In the genomic region with DNA sequence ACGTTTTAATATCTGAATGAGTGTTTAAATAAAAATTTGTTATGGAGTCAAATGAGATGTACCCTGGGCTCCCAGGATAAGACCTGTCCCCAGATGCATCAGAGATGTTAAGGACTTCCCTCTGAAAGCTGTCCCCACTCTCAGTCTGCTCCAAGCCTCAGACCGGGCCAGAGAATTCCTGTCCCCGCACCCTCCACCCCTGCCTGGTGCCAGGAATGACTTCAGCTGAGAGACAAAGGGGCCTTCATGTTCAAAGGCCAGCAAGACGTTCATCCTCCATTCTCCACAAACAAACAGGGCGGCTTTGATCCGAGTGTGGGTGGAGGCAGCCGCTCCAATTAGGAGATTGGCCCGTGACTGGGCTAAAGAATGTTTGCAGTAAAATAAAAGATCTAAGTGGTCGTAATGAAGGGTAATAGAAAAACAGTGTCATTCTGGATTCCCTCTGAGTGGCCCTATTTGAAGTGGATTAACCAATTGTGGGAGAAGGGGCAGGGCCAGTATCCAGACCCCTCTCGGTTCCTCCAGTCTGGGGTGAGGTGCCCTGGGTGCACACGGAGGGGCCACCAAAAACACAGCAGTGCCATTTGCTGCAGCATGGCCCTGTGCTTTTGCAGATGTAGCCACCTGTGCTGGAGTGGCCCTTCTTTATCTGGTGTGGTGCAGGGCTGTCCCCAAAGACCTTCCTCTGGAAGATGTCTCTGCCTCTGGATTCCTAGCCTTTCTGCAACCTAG, we compare ENCODE assay signal across 9 mouse cellular contexts. TPM values are rescaled to one million over a fixed set of nuclear protein-coding genes. Genes with fewer than 3 reads are reported as not detected.
DNase-seq lines count a peak whose midpoint lies in the region; TF ChIP-seq lines count a peak whose summit lies in the region.
"Had no signal": no experiment of that assay in that cellular context is flagged by ENCODE, and none has a peak within 500 bp of the region (broad histone marks: within the 10 kb centered on the region; RNA-seq: fewer than 3 reads in every experiment).

No protein-coding gene starts in this region.

- no peak for TF ChIP-seq POLR2A in brain, embryonic 14.5 days (IDR thresholded peaks at IDR 0.05; ENCODE audit: borderline replicate concordance, extremely low read depth, insufficient read depth, insufficient read length, poor library complexity, severe bottlenecking)

- peak; percentile 15 for DNase-seq in gastrocnemius, postnatal 14 days
- DNase-seq in gastrocnemius, postnatal 10 days: no peak
- DNase-seq in brain, embryonic 14.5 days (ENCODE audit: low read depth): peak; percentile 89
- peak; percentile 12 for DNase-seq in forelimb bud, embryonic 11.5 days (ENCODE audit: low read depth, low spot score)
- DNase-seq in left cerebral cortex, adult 2 months (ENCODE audit: extremely low spot score in 1 of 2, low spot score in 2 of 2): peak; percentile 13 to 34
- peak; percentile 51 for DNase-seq in right cerebral cortex, adult 18-20 months
- DNase-seq in spleen, postnatal 14 days (ENCODE audit: low spot score in 2 of 2): no peak
- no peak for DNase-seq in spleen, postnatal 4 days (ENCODE audit: low spot score in 2 of 2)

- intact Hi-C loops in gastrocnemius, postnatal 14 days (cut with DNase I; ENCODE audit: low total_unique reads): no loop called here
- intact Hi-C loops in left cerebral cortex, adult 2 months (cut with DNase I): no loop called here

- no peak for TF ChIP-seq CTCF in brain, embryonic 14.5 days (IDR thresholded peaks at IDR 0.05; ENCODE audit: borderline replicate concordance, extremely low read depth, insufficient read depth, insufficient read length)
- no peak for TF ChIP-seq CTCF in left cerebral cortex, adult 2 months (IDR thresholded peaks at IDR 0.05)

- no peak overlapping the region for H3K4me3 ChIP-seq in left cerebral cortex, adult 2 months
- H3K4me3 ChIP-seq: limb, embryonic 15.5 days had no signal

- H3K27ac ChIP-seq in left cerebral cortex, adult 2 months: peak overlapping the region; percentile 45
- H3K27ac ChIP-seq: limb, embryonic 15.5 days had no signal

RNA-seq across cellular contexts. Expression of a gene that starts 25.9 kb away (rescaled TPM):
- 1 to 10 TPM; 3.1 to 4.5 TPM for total RNA-seq in gastrocnemius, postnatal 14 days (2021)
- 1 to 10 TPM; 6.5 to 8.2 TPM for total RNA-seq in gastrocnemius, postnatal 10 days (2021)
- 49.1 and 68.5 TPM in 2 replicates for polyA plus RNA-seq in brain, embryonic 14.5 days (2012; rRNA removed)
- total RNA-seq in left cerebral cortex, adult 2 months (2021): 10 to 100 TPM; 13.7 to 14.1 TPM

Comparison
In these comparisons a context has a peak if more than half of its experiments do, and no peak if none do; other contexts are left out.
1. DNase-seq: peak in gastrocnemius, postnatal 14 days (single experiment), brain, embryonic 14.5 days (single experiment), forelimb bud, embryonic 11.5 days (single experiment), left cerebral cortex, adult 2 months (2 of 2) and right cerebral cortex, adult 18-20 months (single experiment); none in gastrocnemius, postnatal 10 days (single experiment), spleen, postnatal 14 days (0 of 2) and spleen, postnatal 4 days (0 of 2).